Mouse (Mus musculus) ES-Bruce4 (cell line): ENCODE measurements around the gene Psmb11. TPM values are rescaled to one million over a fixed set of nuclear protein-coding genes. Genes with fewer than 3 reads are reported as not detected.

Source experiments
- H3K27ac ChIP-seq: 2 replicates; pipeline ENCODE4 v1.5.1; 2012; ENCODE audit warnings: low read length, inconsistent platforms; ENCODE audit not compliant: insufficient read depth
- H3K27me3 ChIP-seq: 2 replicates; pipeline ENCODE4 v1.6.1; 2012; ENCODE audit warnings: mild to moderate bottlenecking, low read length, inconsistent platforms; ENCODE audit not compliant: control insufficient read depth, poor library complexity, insufficient read depth, severe bottlenecking
- H3K36me3 ChIP-seq: 2 replicates; pipeline ENCODE4 v1.6.1; 2012; ENCODE audit warnings: inconsistent platforms, mild to moderate bottlenecking, low read length, moderate library complexity; ENCODE audit not compliant: control insufficient read depth, poor library complexity, insufficient read depth, severe bottlenecking
- H3K4me1 ChIP-seq: one replicate; pipeline ENCODE4 v1.8.1; 2011; ENCODE audit warnings: low read length; ENCODE audit not compliant: control insufficient read depth, insufficient read depth
- H3K4me3 ChIP-seq: 2 replicates; pipeline ENCODE4 v1.5.1; 2011; ENCODE audit warnings: low read depth, mild to moderate bottlenecking, low read length
- H3K9ac ChIP-seq: 2 replicates; pipeline ENCODE4 v1.6.1; 2012; ENCODE audit warnings: low read depth, mild to moderate bottlenecking, inconsistent platforms; ENCODE audit not compliant: poor library complexity, severe bottlenecking
- H3K9me3 ChIP-seq: replicated peaks from 2 replicates; pipeline ENCODE4 v1.6.1; 2012; ENCODE audit warnings: mild to moderate bottlenecking, low read length, inconsistent platforms; ENCODE audit not compliant: control insufficient read depth, poor library complexity, insufficient read depth, severe bottlenecking
- CTCF ChIP-seq: IDR thresholded peaks from one replicate; pipeline ENCODE4 v1.8.1; 2011; ENCODE audit warnings: low read depth, low read length
- EP300 ChIP-seq: IDR thresholded peaks from 2 replicates; pipeline ENCODE4 v1.6.1; 2011; ENCODE audit warnings: low read depth, low read length; ENCODE audit not compliant: insufficient read depth
- POLR2A ChIP-seq: IDR thresholded peaks from one replicate; pipeline ENCODE4 v1.8.1; 2011; ENCODE audit warnings: low read length; ENCODE audit not compliant: insufficient read depth
- polyA plus RNA-seq: library from polyadenylated mRNA; stranded (reverse); fragments of >200 nt; gene quantifications from 2 replicates; pipeline ENCODE4 v1.2.4, GENCODE M21; 2011; ENCODE audit warnings: low read depth; ENCODE audit not compliant: missing spikeins, insufficient read depth, insufficient read length

Gene Psmb11
- polyA plus RNA-seq, 1 experiment, result 0.64 TPM

GRCm38 (mm10) chr14:54617897-54618365 is 3.3 kb upstream of the Psmb11 start, which contains the start of gene Psmb5:
Gene Psmb5, minus strand, starts transcription at chr14:54618022.
- Histone ChIP-seq H3K27me3 (no peaks in the 10 kb centered on the region), H3K27ac (peak within 1 kb of the TSS; percentile 51; the same call in 1 of the 2 replicates), H3K36me3 (peaks cover 17% of the 10 kb centered on the region), H3K4me3 (peak within 1 kb of the TSS; percentile 96), H3K9ac (peak within 1 kb of the TSS; percentile 95), H3K9me3 (peaks cover 3% of the 10 kb centered on the region; the same call in 1 of the 2 replicates), H3K4me1 (peaks cover 5% of the 10 kb centered on the region)
- no peak for TF ChIP-seq CTCF
- TF ChIP-seq POLR2A, result no peak
- TF ChIP-seq EP300, result 0 out of 2 replicates have a peak, but pooled peaks have one; percentile 10

GRCm38 (mm10) chr14:54623334-54623733 is 2.1 kb downstream of the Psmb11 start:
- H3K27me3 ChIP-seq, result no peaks in the 10 kb centered on the region
- no peak overlapping the region for H3K27ac ChIP-seq
- peaks cover 3% of the 10 kb centered on the region; the same call in 1 of the 2 replicates for H3K9me3 ChIP-seq
- no peak overlapping the region for H3K9ac ChIP-seq
- H3K4me1 ChIP-seq, result peaks cover 3% of the 10 kb centered on the region
- no peak overlapping the region for H3K4me3 ChIP-seq
- H3K36me3 ChIP-seq, result no peaks in the 10 kb centered on the region
- TF ChIP-seq POLR2A (no peak), EP300 (no peak), CTCF (no peak)

DNA sequence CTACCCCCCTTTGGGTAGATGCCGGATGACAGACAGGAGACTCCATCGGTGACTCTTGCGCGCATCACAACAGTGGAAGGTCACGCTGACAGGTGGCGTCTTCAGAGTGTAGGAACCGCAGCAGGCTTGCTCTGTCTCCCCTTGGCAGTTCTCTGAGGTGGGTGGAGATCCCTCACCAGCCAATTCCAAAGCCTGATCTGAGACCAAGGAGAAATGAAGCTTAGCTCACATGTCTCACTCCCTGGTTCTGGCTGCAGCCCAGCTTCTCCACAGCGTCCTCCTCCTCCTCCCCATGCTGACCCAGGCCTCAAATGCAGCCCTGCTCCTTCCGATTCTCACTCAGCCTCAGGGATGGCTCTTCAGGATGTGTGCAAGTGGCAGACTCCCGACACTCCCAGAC is 3.7 kb downstream of the Psmb11 start:
- Histone ChIP-seq H3K9me3 (no peaks in the 10 kb centered on the region), H3K4me1 (peaks cover 3% of the 10 kb centered on the region), H3K36me3 (no peaks in the 10 kb centered on the region), H3K4me3 (no peak overlapping the region), H3K27me3 (no peaks in the 10 kb centered on the region), H3K9ac (no peak overlapping the region), H3K27ac (no peak overlapping the region)
- TF ChIP-seq POLR2A (no peak), EP300 (no peak), CTCF (no peak)

- H3K4me1 ChIP-seq, result peaks cover 3% of the 10 kb centered on the region
- no peaks in the 10 kb centered on the region for H3K36me3 ChIP-seq
- H3K27me3 ChIP-seq, result no peaks in the 10 kb centered on the region
- H3K4me3 ChIP-seq, result no peak overlapping the region
- H3K27ac ChIP-seq, result no peak overlapping the region
- H3K9ac ChIP-seq, result no peak overlapping the region
- TF ChIP-seq EP300 (no peak), CTCF (no peak), POLR2A (no peak)
- no peaks in the 10 kb centered on the region for H3K9me3 ChIP-seq
Measured at GRCm38 (mm10) chr14:54628103-54628502, 6.9 kb downstream of the Psmb11 start.

GRCm38 (mm10) chr14:54629797-54630196 is 8.6 kb downstream of the Psmb11 start:
- H3K9ac ChIP-seq, result no peak overlapping the region
- no peak overlapping the region for H3K4me3 ChIP-seq
- no peak for TF ChIP-seq CTCF
- TF ChIP-seq EP300, result no peak
- no peak for TF ChIP-seq POLR2A
- no peaks in the 10 kb centered on the region for H3K27me3 ChIP-seq
- peaks cover 3% of the 10 kb centered on the region for H3K4me1 ChIP-seq
- no peaks in the 10 kb centered on the region for H3K9me3 ChIP-seq
- H3K36me3 ChIP-seq, result no peaks in the 10 kb centered on the region
- H3K27ac ChIP-seq, result no peak overlapping the region

GRCm38 (mm10) chr14:54630583-54631239 is 9.5 kb downstream of the Psmb11 start:
- no peak overlapping the region for H3K9ac ChIP-seq
- TF ChIP-seq CTCF (no peak), EP300 (no peak), POLR2A (no peak)
- no peaks in the 10 kb centered on the region for H3K27me3 ChIP-seq
- no peaks in the 10 kb centered on the region for H3K9me3 ChIP-seq
- H3K4me3 ChIP-seq, result no peak overlapping the region
- H3K27ac ChIP-seq, result no peak overlapping the region
- no peaks in the 10 kb centered on the region for H3K4me1 ChIP-seq
- H3K36me3 ChIP-seq, result no peaks in the 10 kb centered on the region
